Mouse (Mus musculus) neural tube, embryonic 14.5 days (tissue): Measurements from ENCODE around the gene H2-Ke6. TPM values are rescaled to one million over a fixed set of nuclear protein-coding genes. Genes with fewer than 3 reads are reported as not detected.

ENCODE experiments used
- microRNA counts: library from miRNA; unstranded; fragments of <30 nt; microRNA quantifications from one replicate; lab custom pipeline; 2016
- microRNA-seq: library from miRNA; unstranded; fragments of <30 nt; microRNA quantifications from one replicate; pipeline ENCODE4, GENCODE M21; 2016
- polyA plus RNA-seq: library from polyadenylated mRNA; unstranded; fragments of >200 nt; fragmentation: Nextera tagmentation; extraction: Ambion mirVana; gene quantifications from 2 replicates; pipeline ENCODE4 v1.2.1, GENCODE M21; 2014

H2-Ke6 gene
- polyA plus RNA-seq, 1 experiment from 2014 or later = 72.1 TPM

MicroRNAs encoded within 50 kb of the gene (microRNA counts, 519-probe panel; counts per million panel counts)
- 4,967 counts per million, percentile 69 among the panel's probes with 10 or more counts for microRNA mmu-miR-219 (lab: Ali Mortazavi, UCI)

Small RNA genes within 50 kb of the gene (microRNA-seq; reads per million reads assigned to microRNA genes)
- gene Mir219a-1 (not detected), gene Mir219c (not detected)

Other genes starting within 250 kb of the H2-Ke6 start
- gene Angptl4, start 246.2 kb downstream of the H2-Ke6 start, polyA plus RNA-seq = 9.7 and 20.6 TPM in 2 replicates
- 40.1 and 42.1 TPM in 2 replicates for gene Kank3, start 217.5 kb downstream of the H2-Ke6 start, polyA plus RNA-seq
- gene Rps28, start 203.5 kb downstream of the H2-Ke6 start, polyA plus RNA-seq = 550 and 584 TPM in 2 replicates
- gene Ndufa7, start 203.5 kb downstream of the H2-Ke6 start, polyA plus RNA-seq = 529 and 591 TPM in 2 replicates
- 52.1 and 54.1 TPM in 2 replicates for gene Cd320, start 185.0 kb downstream of the H2-Ke6 start, polyA plus RNA-seq
- not detected in 2 replicates for gene Gm7029, start 154.2 kb downstream of the H2-Ke6 start, polyA plus RNA-seq
- gene Kifc1, start 137.4 kb downstream of the H2-Ke6 start, polyA plus RNA-seq = 1.1 and 1.6 TPM in 2 replicates
- 0.70 and 0.79 TPM in 2 replicates for gene Platr17, start 122.9 kb downstream of the H2-Ke6 start, polyA plus RNA-seq
- gene Daxx, start 118.6 kb downstream of the H2-Ke6 start, polyA plus RNA-seq = 46.0 and 54.1 TPM in 2 replicates
- gene Tapbp, start 112.2 kb downstream of the H2-Ke6 start, polyA plus RNA-seq = 35.7 and 36.2 TPM in 2 replicates
- 6.5 and 8.9 TPM in 2 replicates for gene Zbtb22, start 112.2 kb downstream of the H2-Ke6 start, polyA plus RNA-seq
- 48.8 and 51.3 TPM in 2 replicates for gene Rgl2, start 98.5 kb downstream of the H2-Ke6 start, polyA plus RNA-seq
- gene Pfdn6, start 87.7 kb downstream of the H2-Ke6 start, polyA plus RNA-seq = 168 TPM in 2 replicates
- gene Wdr46, start 87.4 kb downstream of the H2-Ke6 start, polyA plus RNA-seq = 18.9 TPM in 2 replicates
- 6.2 and 8.9 TPM in 2 replicates for gene B3galt4, start 76.6 kb downstream of the H2-Ke6 start, polyA plus RNA-seq
- 57.9 and 59.9 TPM in 2 replicates for gene Vps52, start 72.2 kb downstream of the H2-Ke6 start, polyA plus RNA-seq
- 825 and 874 TPM in 2 replicates for gene Rps18, start 72.1 kb downstream of the H2-Ke6 start, polyA plus RNA-seq
- gene H2-K1, start 27.7 kb downstream of the H2-Ke6 start, polyA plus RNA-seq = 8.6 and 10.9 TPM in 2 replicates
- gene Ring1, start 3.4 kb downstream of the H2-Ke6 start, polyA plus RNA-seq = 5.6 and 7.3 TPM in 2 replicates
- gene Slc39a7, start 3.6 kb upstream of the H2-Ke6 start, polyA plus RNA-seq = 77.9 and 90.8 TPM in 2 replicates
- gene Rxrb, start 3.8 kb upstream of the H2-Ke6 start, polyA plus RNA-seq = 29.1 and 30.8 TPM in 2 replicates
- gene Col11a2, start 11.4 kb upstream of the H2-Ke6 start, polyA plus RNA-seq = 3.6 and 4.5 TPM in 2 replicates
- gene H2-Oa, start 64.3 kb upstream of the H2-Ke6 start, polyA plus RNA-seq = not detected in 2 replicates
- gene H2-DMa, start 91.5 kb upstream of the H2-Ke6 start, polyA plus RNA-seq = 19.1 and 20.7 TPM in 2 replicates
- 109 and 160 TPM in 2 replicates for gene Brd2, start 94.6 kb upstream of the H2-Ke6 start, polyA plus RNA-seq
- 0.16 and 0.18 TPM in 2 replicates for gene H2-DMb2, start 115.2 kb upstream of the H2-Ke6 start, polyA plus RNA-seq
- gene H2-DMb1, start 125.0 kb upstream of the H2-Ke6 start, polyA plus RNA-seq = 0.33 and 0.43 TPM in 2 replicates
- 0.68 and 2.0 TPM in 2 replicates for gene Tap1, start 159.5 kb upstream of the H2-Ke6 start, polyA plus RNA-seq
- 0.63 and 1.3 TPM in 2 replicates for gene Psmb9, start 159.7 kb upstream of the H2-Ke6 start, polyA plus RNA-seq
- gene Psmb8, start 169.7 kb upstream of the H2-Ke6 start, polyA plus RNA-seq = 0.76 and 3.5 TPM in 2 replicates
- 0.70 and 0.90 TPM in 2 replicates for gene Tap2, start 175.5 kb upstream of the H2-Ke6 start, polyA plus RNA-seq
- not detected in 2 replicates for gene H2-Ob, start 210.8 kb upstream of the H2-Ke6 start, polyA plus RNA-seq
- gene H2-Ab1, start 229.6 kb upstream of the H2-Ke6 start, polyA plus RNA-seq = 1.1 and 1.7 TPM in 2 replicates